Mouse (Mus musculus) CD4-positive, CD25-positive, alpha-beta regulatory T cell, adult 2 months (primary cell): ENCODE results near the gene Cox10.
A peak's percentile ranks its signal among the peaks of the same experiment; 100 is the strongest.

Source experiments
- DNase-seq: peaks from one replicate; pipeline ENCODE4 v3.0.0-alpha.2; 2012; ENCODE audit warnings: low read depth, low spot score

Gene Cox10

DNA sequence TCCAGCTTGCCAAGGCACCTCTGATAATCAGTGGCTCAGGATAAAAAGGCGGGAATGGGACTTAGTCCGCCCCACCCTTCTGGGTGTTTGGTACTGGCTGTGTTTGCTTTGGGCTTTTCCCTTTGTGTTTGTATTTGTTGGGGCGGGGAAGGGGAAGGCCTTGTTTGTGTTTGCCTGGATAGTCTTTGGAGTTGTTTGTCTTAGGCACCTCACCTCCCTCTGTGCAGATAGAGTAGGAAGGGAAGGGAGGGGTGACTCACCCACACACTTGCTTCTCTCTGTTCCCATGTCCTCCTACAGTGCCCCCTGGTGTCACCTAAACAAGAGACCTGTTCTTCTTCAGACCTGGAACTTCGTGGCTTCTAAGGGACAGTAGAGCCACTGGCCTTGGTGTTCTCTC lies 122.1 kb downstream of the Cox10 start:
- DNase-seq: peak; percentile 70

GRCm38 (mm10) chr11:63956748-63957147 lies 122.5 kb downstream of the Cox10 start:
- DNase-seq: no peak

DNA sequence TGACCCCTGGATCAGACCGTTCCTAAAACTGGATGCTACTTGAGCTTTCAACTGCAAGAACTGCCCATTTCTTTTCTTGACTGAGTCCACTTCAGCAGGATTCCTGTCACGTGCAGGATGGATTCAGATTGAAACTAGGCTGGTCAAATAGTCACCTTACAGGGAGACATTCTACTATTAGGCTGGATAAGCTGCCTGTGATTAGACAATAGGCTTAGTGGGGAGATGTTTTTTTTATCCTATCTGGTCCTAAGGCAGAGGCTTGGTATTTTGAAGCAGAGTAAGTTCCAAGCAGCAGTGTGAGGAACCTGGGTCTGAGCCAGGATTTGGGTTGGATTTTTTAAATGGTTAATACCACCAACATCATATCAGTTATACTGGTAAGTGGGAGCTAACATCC lies 125.4 kb downstream of the Cox10 start:
- no peak for DNase-seq

DNA sequence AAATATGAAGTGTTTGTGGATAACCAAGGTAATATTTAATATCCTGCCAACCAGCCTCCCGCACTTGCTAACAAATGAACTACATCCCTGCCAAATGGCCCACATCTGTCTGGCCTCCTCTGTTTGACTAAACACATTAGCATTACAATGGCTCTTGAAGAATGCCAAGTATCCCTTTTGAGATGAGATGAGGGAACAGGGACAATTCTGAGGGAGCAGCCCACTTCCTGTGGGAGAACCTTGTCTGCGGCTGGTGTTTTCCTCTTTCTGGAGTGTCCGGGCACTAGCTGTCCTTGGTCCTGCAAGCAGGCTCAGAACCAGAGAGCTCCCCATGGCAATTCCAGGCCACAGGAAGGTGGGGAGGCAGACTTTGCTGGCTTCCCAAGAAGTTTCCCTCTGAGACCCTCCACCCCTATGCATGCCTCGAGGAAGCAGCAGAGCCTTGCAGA lies 126.5 kb downstream of the Cox10 start:
- no peak for DNase-seq

- peak; percentile 40 for DNase-seq
These were observed 127.2 kb downstream of the Cox10 start for GRCm38 (mm10) chr11:63951831-63952631.

DNA sequence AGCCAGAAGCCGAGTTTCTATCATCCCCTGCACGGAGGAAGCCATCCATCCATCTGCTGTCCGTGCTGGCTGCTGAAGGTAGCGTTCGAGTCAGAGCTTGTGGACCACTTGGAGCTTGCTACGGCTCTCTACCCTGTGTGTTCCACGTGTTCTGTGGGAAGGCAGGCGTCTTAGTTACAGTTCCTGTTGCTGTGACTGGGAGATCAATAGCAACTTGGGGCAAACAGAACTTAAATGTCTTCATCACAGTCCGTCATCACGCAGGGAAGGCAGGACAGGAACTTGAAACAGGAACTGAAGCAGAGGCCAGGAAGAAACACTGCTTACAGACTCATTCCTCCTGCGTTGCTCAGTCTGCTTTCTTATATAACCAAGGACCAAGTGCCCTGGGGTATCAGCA lies 130.9 kb downstream of the Cox10 start:
- DNase-seq: no peak

DNA sequence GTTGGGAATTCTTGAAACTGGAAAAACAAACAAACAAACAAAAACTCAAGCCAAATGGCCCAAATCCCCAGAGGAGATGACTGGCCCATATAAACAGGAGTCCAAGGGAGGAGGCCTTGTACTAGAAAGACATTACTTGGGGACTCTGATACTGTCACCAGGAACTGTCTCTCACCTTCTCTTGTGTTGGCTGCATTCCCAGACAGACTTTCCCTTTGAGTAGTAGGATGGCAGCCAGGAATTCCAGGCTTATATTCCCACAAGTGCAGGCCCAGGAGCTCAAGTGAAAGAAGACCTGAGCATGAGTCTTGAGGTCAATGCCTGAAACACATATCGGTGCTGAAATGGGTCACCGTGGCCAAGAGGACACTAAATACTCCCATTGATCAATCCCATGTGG lies 132.2 kb downstream of the Cox10 start:
- DNase-seq: no peak

DNA sequence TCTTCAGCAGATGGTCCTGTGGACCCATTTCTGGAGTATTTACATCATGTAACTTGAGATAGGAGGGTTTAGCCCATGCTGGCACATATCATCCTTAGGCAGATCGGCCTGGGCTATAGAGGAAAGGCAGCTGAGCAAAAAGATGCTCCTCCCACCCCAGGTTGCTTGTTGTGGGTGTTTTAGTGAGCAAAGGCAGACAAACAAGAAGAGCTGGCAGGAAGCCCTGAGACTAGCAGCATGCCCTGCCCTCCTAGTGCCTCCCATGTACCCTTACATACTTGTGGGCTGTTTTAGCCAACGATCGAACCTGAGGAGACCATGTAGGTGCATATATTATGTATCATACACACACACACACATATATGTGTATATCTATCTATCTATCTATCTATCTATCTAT lies 135.3 kb downstream of the Cox10 start:
- peak; percentile 20 for DNase-seq

GRCm38 (mm10) chr11:63943268-63943890 lies 135.9 kb downstream of the Cox10 start:
- no peak for DNase-seq

DNA sequence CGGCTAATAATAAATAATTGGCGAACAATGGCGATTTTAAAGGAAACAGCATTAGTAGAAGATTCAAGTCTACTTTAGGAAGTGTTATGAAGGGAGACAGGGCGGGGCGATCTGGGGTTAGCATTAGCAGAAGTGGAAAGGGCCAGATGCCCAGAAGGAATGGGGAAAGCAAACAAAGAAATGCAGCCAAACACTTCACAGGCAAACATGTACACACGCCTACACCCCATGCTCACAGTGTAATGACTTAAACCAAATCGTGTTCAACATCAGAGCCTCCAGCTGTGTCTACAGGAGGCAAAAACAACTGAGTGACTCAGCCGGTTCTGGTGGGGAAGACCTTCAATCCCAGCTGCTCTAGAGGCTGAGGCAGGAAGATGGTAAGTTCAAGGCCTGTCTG lies 137.1 kb downstream of the Cox10 start:
- no peak for DNase-seq

- no peak for DNase-seq
These were observed 142.6 kb downstream of the Cox10 start for GRCm38 (mm10) chr11:63936641-63937040.

- DNase-seq: no peak
These were observed 152.4 kb downstream of the Cox10 start for GRCm38 (mm10) chr11:63926901-63927300.

- DNase-seq: peak; percentile 89
These were observed 154.1 kb downstream of the Cox10 start for GRCm38 (mm10) chr11:63925161-63925582.

DNA sequence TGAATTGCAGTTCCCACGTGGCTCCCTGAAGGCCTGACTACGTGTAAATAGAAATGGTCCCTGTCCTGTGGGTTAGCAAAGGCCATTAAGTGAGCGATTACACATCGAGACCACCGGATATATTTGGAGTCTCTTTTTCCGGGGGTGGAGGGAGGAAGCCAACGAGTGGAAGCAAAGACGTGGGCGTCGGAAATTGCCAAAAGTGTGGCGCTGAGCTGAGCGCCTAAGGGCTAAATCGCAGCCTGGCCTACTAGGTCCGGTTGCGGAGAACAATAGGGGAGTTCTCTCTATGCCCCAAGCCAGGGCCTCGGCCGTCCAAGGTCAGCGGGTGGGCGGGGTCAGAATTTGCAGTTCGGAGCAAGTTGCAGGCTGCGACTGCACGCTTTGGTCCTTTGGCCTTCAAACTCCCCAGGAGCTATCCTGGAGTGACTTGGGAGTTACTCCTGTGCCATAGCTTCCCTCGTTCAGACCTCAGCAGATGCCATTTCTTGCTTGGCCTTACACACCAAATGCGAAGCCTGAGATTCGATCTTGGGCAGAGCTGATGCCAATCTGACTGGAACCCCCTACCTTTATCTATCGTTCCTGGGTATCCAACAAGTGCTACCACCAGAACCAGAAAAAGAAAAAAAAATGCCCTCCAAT lies 154.9 kb downstream of the Cox10 start:
- peak; percentile 54 for DNase-seq

DNA sequence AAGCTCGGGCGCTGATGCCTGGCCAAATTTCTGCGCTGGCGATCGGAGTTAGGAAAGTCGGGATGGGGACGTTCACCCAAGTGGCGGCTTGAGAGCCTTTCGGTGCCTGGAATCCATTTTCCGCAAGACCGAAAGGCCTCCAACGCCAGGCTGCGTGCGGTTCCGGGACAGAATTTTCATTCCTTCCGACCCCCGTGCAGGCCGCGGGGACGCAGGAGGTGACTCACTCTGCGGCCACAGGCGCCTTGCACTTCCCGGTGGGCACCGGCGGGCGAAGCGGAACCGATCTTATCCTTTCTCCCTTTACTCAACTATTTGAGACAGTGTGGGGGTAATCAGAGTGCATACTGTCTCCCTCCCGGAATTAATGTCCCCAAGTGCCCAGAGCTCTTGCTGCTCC lies 155.9 kb downstream of the Cox10 start:
- DNase-seq: peak; percentile 24

GRCm38 (mm10) chr11:63922091-63922621 lies 157.1 kb downstream of the Cox10 start, which contains the start of gene Hs3st3b1:
Hs3st3b1 (minus strand) TSS chr11:63922290.
- peak; percentile 98 for DNase-seq

DNA sequence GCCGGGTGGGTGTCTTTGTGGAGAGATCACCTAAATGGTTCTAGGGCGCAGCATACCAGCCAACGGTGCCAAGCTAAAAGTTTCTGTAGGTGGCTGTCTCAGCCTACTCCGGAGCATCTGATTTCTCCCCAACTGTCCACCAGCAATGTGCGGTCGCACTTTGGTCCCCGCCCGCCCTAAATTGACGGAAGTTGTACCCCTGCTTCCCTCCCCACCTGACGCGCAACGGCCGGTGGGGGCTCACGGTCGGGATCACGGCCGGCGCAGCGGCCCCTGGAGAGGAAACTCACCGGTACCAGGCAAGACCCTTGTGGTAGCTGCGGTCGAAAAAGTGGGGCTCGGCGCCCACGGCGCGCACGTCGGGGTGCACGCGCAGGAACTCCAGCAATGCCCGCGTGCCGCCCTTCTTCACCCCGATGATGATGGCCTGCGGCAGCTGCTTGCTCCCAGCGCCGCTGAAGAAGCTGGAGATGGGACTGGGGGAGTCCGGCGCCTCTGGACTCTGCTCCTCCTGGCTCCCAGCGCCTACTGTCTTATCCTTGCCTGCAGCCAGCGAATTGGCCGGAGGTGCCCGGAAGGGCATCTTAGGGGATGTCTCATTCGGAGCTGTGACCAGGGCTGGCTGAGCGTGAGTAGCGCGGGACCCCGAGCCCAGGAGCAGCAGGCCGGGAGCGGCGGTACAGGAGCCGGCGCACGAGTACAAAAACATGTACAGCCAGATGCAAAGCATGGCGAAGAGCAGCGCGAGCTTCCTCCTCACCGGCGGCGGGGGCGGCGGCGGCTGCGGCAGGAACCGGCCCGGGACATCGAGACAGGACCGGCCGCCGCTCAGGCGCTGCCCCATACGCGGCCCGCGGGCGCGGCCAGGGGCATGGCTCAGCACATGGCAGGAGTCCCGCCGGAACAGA lies 158.0 kb downstream of the Cox10 start:
- no peak for DNase-seq

DNA sequence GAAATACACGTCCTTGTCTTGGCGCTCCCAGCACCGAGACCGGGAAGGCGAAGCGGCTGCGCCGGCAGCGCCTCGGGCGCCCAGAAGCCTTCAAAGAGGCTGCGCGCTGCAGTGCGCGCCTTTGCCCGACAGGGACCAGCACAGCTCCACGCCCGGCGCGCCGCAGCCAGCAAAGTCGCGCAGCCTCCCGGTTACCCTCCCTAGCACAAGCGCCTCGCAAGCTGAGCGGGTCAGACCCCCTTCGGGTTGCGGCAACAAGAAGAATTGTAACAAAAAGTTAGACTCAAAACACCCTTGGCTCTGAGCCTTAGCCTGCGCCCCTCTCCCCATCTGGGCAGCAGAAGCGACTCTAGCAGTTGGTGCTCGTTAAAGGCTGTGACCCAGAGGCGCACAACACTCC lies 158.7 kb downstream of the Cox10 start:
- DNase-seq: peak; percentile 90

- peak; percentile 37 for DNase-seq
These were observed 159.8 kb downstream of the Cox10 start for GRCm38 (mm10) chr11:63919211-63920098.
